Mouse (Mus musculus) lung, postnatal 4 days (tissue): ENCODE measurements around the gene Gm20903.
"Not testable (repeated sequence)": the region's sequence is repeated elsewhere in the genome, so short reads cannot be mapped to it uniquely, and the experiment has no call there.

Experiments
- DNase-seq, 2 experiments: peaks; one replicate each; pipeline ENCODE4 v3.0.0; 2021

Gm20903 gene

GRCm38 (mm10) chrY:73669015-73669414 lies at the start of gene Gm20903:
Gene Gm20903 (plus strand): TSS chrY:73669315.
- DNase-seq, result not testable (repeated sequence)
